ENCODE assay signal across 10 mouse cellular contexts in the genomic region with DNA sequence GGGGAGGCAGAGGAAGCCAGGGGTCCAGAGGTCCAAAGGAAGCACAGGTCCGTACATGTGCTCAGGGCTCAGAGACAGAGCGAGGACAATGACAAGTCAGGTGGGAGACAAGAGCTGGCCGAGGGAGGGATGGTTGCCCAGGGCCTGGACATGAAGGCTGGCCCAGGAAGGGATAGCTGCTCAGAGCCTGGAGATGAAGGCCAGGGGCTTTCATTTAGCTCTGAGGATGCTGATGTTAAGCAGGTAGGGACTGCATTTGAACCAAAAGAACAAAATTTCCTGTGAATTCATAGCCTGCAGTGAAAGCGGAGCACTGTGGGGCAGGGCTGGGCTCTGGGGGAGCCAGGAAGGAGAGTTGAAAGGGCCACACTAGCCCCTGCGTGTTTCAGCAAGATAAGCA. TPM values are rescaled to one million over a fixed set of nuclear protein-coding genes. Genes with fewer than 3 reads are reported as not detected.
DNase-seq lines count a peak whose midpoint lies in the region; ATAC-seq lines count a peak whose summit lies in the region.
"Had no signal": no experiment of that assay in that cellular context is flagged by ENCODE, and none has a peak within 500 bp of the region (broad histone marks: within the 10 kb centered on the region; RNA-seq: fewer than 3 reads in every experiment).

No protein-coding gene starts in this region.

- ATAC-seq in hindbrain, embryonic 15.5 days (ENCODE audit: low FRiP score, low read depth): no peak
- ATAC-seq in hindbrain, embryonic 14.5 days (ENCODE audit: low FRiP score): no peak
- no peak for ATAC-seq in midbrain, embryonic 13.5 days
- ATAC-seq in liver, embryonic 11.5 days (replicated peaks; ENCODE audit: low FRiP score): no peak
- no peak for ATAC-seq in erythroid progenitor cell, adult 5-6 weeks (replicated peaks; ENCODE audit: low FRiP score, poor library complexity, severe bottlenecking)

- no peak overlapping the region for H3K4me3 ChIP-seq in hindbrain, embryonic 15.5 days
- H3K4me3 ChIP-seq in hindbrain, embryonic 14.5 days (replicated peaks; ENCODE audit: low read length): no peak overlapping the region
- 0 out of 2 replicates have a peak overlapping the region, but pooled peaks have one; percentile 9 for H3K4me3 ChIP-seq in midbrain, embryonic 10.5 days
- H3K4me3 ChIP-seq in midbrain, embryonic 13.5 days (replicated peaks): no peak overlapping the region
- H3K4me3 ChIP-seq in liver, embryonic 11.5 days (ENCODE audit: low read depth, low read length): peak overlapping the region; percentile 55

- DNase-seq in hindbrain, embryonic 14.5 days (ENCODE audit: low spot score): no peak
- DNase-seq in midbrain, embryonic 10.5 days (ENCODE audit: low spot score): no peak
- DNase-seq in liver, embryonic 11.5 days (ENCODE audit: low spot score): no peak
- no peak for DNase-seq in spleen, adult 18-20 months
- DNase-seq: cerebellum, postnatal 14 days had no signal

- no peak overlapping the region for H3K27ac ChIP-seq in hindbrain, embryonic 15.5 days (replicated peaks)
- H3K27ac ChIP-seq in hindbrain, embryonic 14.5 days: no peak overlapping the region
- H3K27ac ChIP-seq in midbrain, embryonic 10.5 days (replicated peaks): no peak overlapping the region
- no peak overlapping the region for H3K27ac ChIP-seq in midbrain, embryonic 13.5 days
- no peak overlapping the region for H3K27ac ChIP-seq in liver, embryonic 11.5 days (ENCODE audit: low read depth, low read length)

- peak overlapping the region; percentile 19 for H3K4me2 ChIP-seq in hindbrain, embryonic 15.5 days
- H3K4me2 ChIP-seq in hindbrain, embryonic 14.5 days (replicated peaks): no peak overlapping the region; the same call in 1 of the 2 replicates
- no peak overlapping the region for H3K4me2 ChIP-seq in midbrain, embryonic 13.5 days (replicated peaks)
- H3K4me2 ChIP-seq in liver, embryonic 11.5 days: peak overlapping the region; percentile 78

- 69% methylated on average over 5 of the region's 5 CpGs for WGBS in hindbrain, embryonic 15.5 days
- 73% methylated on average over 5 of the region's 5 CpGs for WGBS in hindbrain, embryonic 14.5 days
- WGBS in midbrain, embryonic 10.5 days: 81% methylated on average over 5 of the region's 5 CpGs
- WGBS in midbrain, embryonic 13.5 days: 64% methylated on average over 5 of the region's 5 CpGs
- WGBS in liver, embryonic 11.5 days: 51% methylated on average over 5 of the region's 5 CpGs

- no peaks in the 10 kb centered on the region for H3K27me3 ChIP-seq in hindbrain, embryonic 15.5 days
- H3K27me3 ChIP-seq in hindbrain, embryonic 14.5 days (ENCODE audit: control insufficient read depth, insufficient read depth, low read length): no peaks in the 10 kb centered on the region
- peaks cover 49% of the 10 kb centered on the region for H3K27me3 ChIP-seq in midbrain, embryonic 10.5 days (ENCODE audit: low read depth, poor library complexity, severe bottlenecking)
- H3K27me3 ChIP-seq in midbrain, embryonic 13.5 days: peaks cover 30% of the 10 kb centered on the region
- peaks cover 22% of the 10 kb centered on the region for H3K27me3 ChIP-seq in liver, embryonic 11.5 days (replicated peaks; ENCODE audit: control insufficient read depth, insufficient read depth, low read length)

- H3K36me3 ChIP-seq in hindbrain, embryonic 15.5 days: no peaks in the 10 kb centered on the region
- no peaks in the 10 kb centered on the region for H3K36me3 ChIP-seq in hindbrain, embryonic 14.5 days (replicated peaks; ENCODE audit: control insufficient read depth, insufficient read depth)
- no peaks in the 10 kb centered on the region for H3K36me3 ChIP-seq in midbrain, embryonic 10.5 days
- no peaks in the 10 kb centered on the region for H3K36me3 ChIP-seq in midbrain, embryonic 13.5 days
- no peaks in the 10 kb centered on the region for H3K36me3 ChIP-seq in liver, embryonic 11.5 days (ENCODE audit: control insufficient read depth, insufficient read depth, low read length)

- no peak overlapping the region for H3K9ac ChIP-seq in hindbrain, embryonic 15.5 days
- H3K9ac ChIP-seq in hindbrain, embryonic 14.5 days: no peak overlapping the region
- no peak overlapping the region for H3K9ac ChIP-seq in midbrain, embryonic 13.5 days (replicated peaks)
- no peak overlapping the region for H3K9ac ChIP-seq in liver, embryonic 11.5 days (ENCODE audit: low read depth, low read length)

- peaks cover 14% of the 10 kb centered on the region; the same call in 1 of the 2 replicates for H3K4me1 ChIP-seq in hindbrain, embryonic 15.5 days (replicated peaks)
- H3K4me1 ChIP-seq in hindbrain, embryonic 14.5 days (replicated peaks; ENCODE audit: control insufficient read depth, insufficient read depth, low read length): peaks cover 10% of the 10 kb centered on the region; the same call in 1 of the 2 replicates
- H3K4me1 ChIP-seq in midbrain, embryonic 10.5 days: peaks cover 29% of the 10 kb centered on the region
- H3K4me1 ChIP-seq in midbrain, embryonic 13.5 days (replicated peaks): 0 out of 2 replicates have a peak, but pooled peaks cover 8% of the 10 kb centered on the region
- peaks cover 9% of the 10 kb centered on the region for H3K4me1 ChIP-seq in liver, embryonic 11.5 days (replicated peaks; ENCODE audit: control insufficient read depth, insufficient read depth, low read length)

- H3K9me3 ChIP-seq in hindbrain, embryonic 15.5 days: no peaks in the 10 kb centered on the region
- H3K9me3 ChIP-seq in hindbrain, embryonic 14.5 days (ENCODE audit: control insufficient read depth, low read length): no peaks in the 10 kb centered on the region
- H3K9me3 ChIP-seq in midbrain, embryonic 10.5 days (replicated peaks): no peaks in the 10 kb centered on the region
- no peaks in the 10 kb centered on the region for H3K9me3 ChIP-seq in midbrain, embryonic 13.5 days
- no peaks in the 10 kb centered on the region for H3K9me3 ChIP-seq in liver, embryonic 11.5 days (ENCODE audit: control insufficient read depth, low read length)

RNA-seq across cellular contexts. Expression of gene Lrrc32, which starts 3.2 kb away (rescaled TPM):
- polyA plus RNA-seq in hindbrain, embryonic 15.5 days (2015; fragmentation: Nextera tagmentation; extraction: Ambion mirVana): 4.6 and 5.6 TPM in 2 replicates
- polyA plus RNA-seq in hindbrain, embryonic 14.5 days (2014; fragmentation: Nextera tagmentation; extraction: Ambion mirVana): 5.1 and 7.2 TPM in 2 replicates
- polyA plus RNA-seq in midbrain, embryonic 10.5 days (2016; fragmentation: Nextera tagmentation; extraction: Ambion mirVana): 5.2 and 5.7 TPM in 2 replicates
- polyA plus RNA-seq in midbrain, embryonic 13.5 days (2015; fragmentation: Nextera tagmentation; extraction: Ambion mirVana): 2.7 and 3.8 TPM in 2 replicates
- polyA plus RNA-seq in liver, embryonic 11.5 days (2014; fragmentation: Nextera tagmentation; extraction: Ambion mirVana): 17.1 and 21.0 TPM in 2 replicates
- total RNA-seq in erythroid progenitor cell, adult 5-6 weeks (2015; ENCODE audit: low replicate concordance): 1.1 TPM in 1 of 2 replicates, not detected in the other
- 0.51 TPM in 1 of 2 replicates, not detected in the other for total RNA-seq in erythroid progenitor cell, adult 5-6 weeks (2017; ENCODE audit: low replicate concordance)

RNA-seq across cellular contexts. Expression of gene Gucy2d, which starts 52.1 kb away (rescaled TPM):
- 0.13 and 0.58 TPM in 2 replicates for polyA plus RNA-seq in hindbrain, embryonic 15.5 days (2015; fragmentation: Nextera tagmentation; extraction: Ambion mirVana)
- 0.19 and 0.39 TPM in 2 replicates for polyA plus RNA-seq in hindbrain, embryonic 14.5 days (2014; fragmentation: Nextera tagmentation; extraction: Ambion mirVana)
- polyA plus RNA-seq in midbrain, embryonic 10.5 days (2016; fragmentation: Nextera tagmentation; extraction: Ambion mirVana): not detected in 2 replicates
- not detected in 2 replicates for polyA plus RNA-seq in midbrain, embryonic 13.5 days (2015; fragmentation: Nextera tagmentation; extraction: Ambion mirVana)
- not detected in 2 replicates for polyA plus RNA-seq in liver, embryonic 11.5 days (2014; fragmentation: Nextera tagmentation; extraction: Ambion mirVana)
- total RNA-seq in erythroid progenitor cell, adult 5-6 weeks (2015; ENCODE audit: low replicate concordance): not detected in 2 replicates
- total RNA-seq in erythroid progenitor cell, adult 5-6 weeks (2017; ENCODE audit: low replicate concordance): not detected in 2 replicates
- total RNA-seq: left cerebral cortex, postnatal 10 days had no signal
- polyA plus RNA-seq: inflammation-experienced regulatory T-cells, adult 6 months had no signal

Comparison
In these comparisons a context has a peak if more than half of its experiments do, and no peak if none do; other contexts are left out.
1. H3K4me2 ChIP-seq: peak in hindbrain, embryonic 15.5 days (single experiment) and liver, embryonic 11.5 days (single experiment); none in hindbrain, embryonic 14.5 days (single experiment) and midbrain, embryonic 13.5 days (single experiment).
2. H3K4me3 ChIP-seq: peak in midbrain, embryonic 10.5 days (single experiment) and liver, embryonic 11.5 days (single experiment); none in hindbrain, embryonic 15.5 days (single experiment), hindbrain, embryonic 14.5 days (single experiment) and midbrain, embryonic 13.5 days (single experiment).